Mouse (Mus musculus) myocyte (in vitro differentiated cells): ENCODE measurements around the gene Znhit3. TPM values are rescaled to one million over a fixed set of nuclear protein-coding genes. Genes with fewer than 3 reads are reported as not detected.

Experiments used
- H3K27me3 ChIP-seq: one replicate; pipeline ENCODE4 v1.6.1; 2011; ENCODE audit not compliant: control insufficient read depth, insufficient read depth, insufficient read length
- H3K36me3 ChIP-seq: one replicate; pipeline ENCODE4 v1.6.1; 2011; ENCODE audit not compliant: control insufficient read depth, insufficient read depth
- H3K4me2 ChIP-seq: one replicate; pipeline ENCODE4 v1.6.1; 2011; ENCODE audit warnings: low read depth, control low read depth
- H3K4me3 ChIP-seq: one replicate; pipeline ENCODE4 v1.5.1; 2011; ENCODE audit warnings: mild to moderate bottlenecking, control low read depth, moderate library complexity
- H3K79me2 ChIP-seq: one replicate; pipeline ENCODE4 v1.6.1; 2011; ENCODE audit not compliant: control insufficient read depth, insufficient read depth
- H3ac ChIP-seq: one replicate; pipeline ENCODE4 v1.6.1; 2011; ENCODE audit not compliant: control insufficient read depth, insufficient read length
- CEBPB ChIP-seq: IDR thresholded peaks from 2 replicates; pipeline ENCODE4 v1.6.1; 2011; ENCODE audit warnings: mild to moderate bottlenecking, moderate library complexity; ENCODE audit not compliant: poor library complexity, insufficient read depth, severe bottlenecking
- E2F4 ChIP-seq: IDR thresholded peaks from one replicate; pipeline ENCODE4 v1.6.1; 2011; ENCODE audit warnings: mild to moderate bottlenecking, control low read depth, moderate library complexity; ENCODE audit not compliant: insufficient read depth
- MAX ChIP-seq: IDR thresholded peaks from one replicate; pipeline ENCODE4 v1.6.1; 2011; ENCODE audit warnings: low read depth, mild to moderate bottlenecking, control low read depth
- MYOD1 ChIP-seq, 3 experiments: IDR thresholded peaks; one replicate each; pipeline ENCODE4 v1.6.1; 2011; ENCODE audit warnings: control low read depth in 2 of 3, low read depth in 2 of 3, mild to moderate bottlenecking in 2 of 3, moderate library complexity in 1 of 3; ENCODE audit not compliant: insufficient read length in 2 of 3, control insufficient read depth in 1 of 3
- MYOG ChIP-seq, 3 experiments: IDR thresholded peaks; one replicate each; pipeline ENCODE4 v1.6.1; 2011; ENCODE audit warnings: control low read depth in 2 of 3, low read depth in 2 of 3, mild to moderate bottlenecking in 2 of 3; ENCODE audit not compliant: insufficient read length in 2 of 3, control insufficient read depth in 1 of 3, insufficient read depth in 1 of 3
- POLR2A ChIP-seq: IDR thresholded peaks from one replicate; pipeline ENCODE4 v1.6.1; 2011; ENCODE audit warnings: low read depth, mild to moderate bottlenecking, control low read depth, moderate library complexity; ENCODE audit not compliant: insufficient read length
- POLR2AphosphoS2 ChIP-seq: IDR thresholded peaks from one replicate; pipeline ENCODE4 v1.6.1; 2011; ENCODE audit warnings: low read depth, control low read depth; ENCODE audit not compliant: insufficient read length
- REST ChIP-seq: IDR thresholded peaks from one replicate; pipeline ENCODE4 v1.6.1; 2011; ENCODE audit warnings: mild to moderate bottlenecking, control low read depth, moderate library complexity; ENCODE audit not compliant: insufficient read depth, insufficient read length
- SRF ChIP-seq: IDR thresholded peaks from one replicate; pipeline ENCODE4 v1.6.1; 2011; ENCODE audit warnings: low read depth; ENCODE audit not compliant: control insufficient read depth, insufficient read length
- TCF12 ChIP-seq: IDR thresholded peaks from one replicate; pipeline ENCODE4 v1.6.1; 2011; ENCODE audit warnings: mild to moderate bottlenecking, control low read depth; ENCODE audit not compliant: poor library complexity, insufficient read depth, severe bottlenecking
- TCF3 ChIP-seq: IDR thresholded peaks from one replicate; pipeline ENCODE4 v1.6.1; 2011; ENCODE audit warnings: low read depth, control low read depth; ENCODE audit not compliant: insufficient read length
- USF1 ChIP-seq: IDR thresholded peaks from one replicate; pipeline ENCODE4 v1.6.1; 2011; ENCODE audit warnings: low read depth, mild to moderate bottlenecking, control low read depth, moderate library complexity
- polyA plus RNA-seq: library from polyadenylated mRNA; unstranded; fragments of >200 nt; fragmentation: generic; extraction: Trizol; gene quantifications from one replicate; pipeline ENCODE4 v1.2.1, GENCODE M21; 2012; ENCODE audit warnings: missing spikeins

The Znhit3 gene
- polyA plus RNA-seq, 1 experiment, result 18.5 TPM

DNA sequence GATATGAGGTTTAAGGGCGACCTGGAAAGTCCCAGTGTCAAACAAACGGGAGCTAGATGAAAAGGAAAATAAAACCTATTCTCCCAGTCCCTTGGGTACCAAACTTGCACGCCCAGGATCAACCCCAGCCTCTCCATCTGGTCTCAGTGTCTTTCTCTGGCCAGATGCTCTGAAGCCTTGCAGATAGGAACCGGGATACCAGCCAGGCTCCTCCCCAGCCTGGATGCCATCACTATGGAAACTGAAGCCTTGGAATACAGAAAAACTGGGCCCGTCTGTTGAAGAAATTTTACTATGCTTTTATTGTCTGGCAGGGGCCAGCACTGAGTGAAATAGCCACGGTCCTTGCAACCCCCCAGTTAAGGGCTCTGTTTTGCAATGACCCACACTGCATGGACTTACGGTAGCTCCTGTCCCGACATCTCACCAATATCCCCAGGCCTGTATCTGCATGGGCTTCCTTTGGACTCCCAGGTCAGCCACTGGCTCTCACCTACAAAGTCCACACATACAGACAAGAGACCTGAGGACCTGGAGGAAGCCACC, 23.4 kb upstream of the Znhit3 start:
- Histone ChIP-seq H3K27me3 (peaks cover 39% of the 10 kb centered on the region), H3K4me3 (no peak overlapping the region), H3ac (no peak overlapping the region), H3K36me3 (no peaks in the 10 kb centered on the region), H3K4me2 (no peak overlapping the region), H3K79me2 (no peaks in the 10 kb centered on the region)
- TF ChIP-seq CEBPB (no peak), SRF (no peak), E2F4 (no peak), POLR2AphosphoS2 (no peak), MYOD1 (IDR thresholded peaks at IDR 0.05; ENCODE audit: control insufficient read depth in 1 of 3, insufficient read length in 2 of 3, low read depth in 2 of 3) (no peak), REST (no peak), MYOG (IDR thresholded peaks at IDR 0.05; ENCODE audit: control insufficient read depth in 1 of 3, insufficient read depth in 1 of 3, insufficient read length in 2 of 3, low read depth in 2 of 3) (no peak), TCF3 (no peak), TCF12 (no peak), USF1 (no peak), POLR2A (no peak), MAX (no peak)

- Histone ChIP-seq H3K4me2 (no peak overlapping the region), H3K36me3 (no peaks in the 10 kb centered on the region), H3ac (no peak overlapping the region), H3K4me3 (no peak overlapping the region), H3K27me3 (peaks cover 20% of the 10 kb centered on the region), H3K79me2 (no peaks in the 10 kb centered on the region)
- TF ChIP-seq MAX (no peak), MYOD1 (IDR thresholded peaks at IDR 0.05; ENCODE audit: control insufficient read depth in 1 of 3, insufficient read length in 2 of 3, low read depth in 2 of 3) (no peak), TCF3 (no peak), POLR2AphosphoS2 (no peak)
These were observed 16.1 kb upstream of the Znhit3 start for GRCm38 (mm10) chr11:84932261-84932660.

DNA sequence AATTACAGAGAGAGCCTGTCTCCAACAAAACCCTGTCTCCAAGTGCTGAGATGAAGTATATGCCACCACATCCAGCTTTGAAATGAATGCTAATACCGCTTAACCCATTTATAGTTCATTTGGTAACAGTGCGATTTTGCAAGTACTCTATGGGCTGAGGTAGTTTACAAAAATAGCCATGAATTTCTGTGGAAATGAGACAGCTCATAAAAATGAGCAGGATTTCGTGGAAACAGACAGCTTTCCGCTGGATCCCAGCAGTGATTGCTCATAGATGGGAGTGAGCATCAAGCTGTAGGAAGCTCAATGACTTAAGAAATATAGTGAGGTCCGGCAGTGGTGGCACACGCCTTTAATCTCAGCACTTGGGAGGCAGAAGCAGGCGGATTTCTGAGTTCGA, 4.8 kb upstream of the Znhit3 start:
- no peaks in the 10 kb centered on the region for H3K79me2 ChIP-seq
- H3ac ChIP-seq, result no peak overlapping the region
- H3K36me3 ChIP-seq, result no peaks in the 10 kb centered on the region
- TF ChIP-seq SRF (no peak), USF1 (no peak), MYOG (IDR thresholded peaks at IDR 0.05; ENCODE audit: control insufficient read depth in 1 of 3, insufficient read depth in 1 of 3, insufficient read length in 2 of 3, low read depth in 2 of 3) (no peak), CEBPB (no peak), TCF12 (no peak), MYOD1 (IDR thresholded peaks at IDR 0.05; ENCODE audit: control insufficient read depth in 1 of 3, insufficient read length in 2 of 3, low read depth in 2 of 3) (no peak), E2F4 (no peak)
- H3K27me3 ChIP-seq, result peaks cover 12% of the 10 kb centered on the region
- H3K4me2 ChIP-seq, result no peak overlapping the region
- H3K4me3 ChIP-seq, result no peak overlapping the region

DNA sequence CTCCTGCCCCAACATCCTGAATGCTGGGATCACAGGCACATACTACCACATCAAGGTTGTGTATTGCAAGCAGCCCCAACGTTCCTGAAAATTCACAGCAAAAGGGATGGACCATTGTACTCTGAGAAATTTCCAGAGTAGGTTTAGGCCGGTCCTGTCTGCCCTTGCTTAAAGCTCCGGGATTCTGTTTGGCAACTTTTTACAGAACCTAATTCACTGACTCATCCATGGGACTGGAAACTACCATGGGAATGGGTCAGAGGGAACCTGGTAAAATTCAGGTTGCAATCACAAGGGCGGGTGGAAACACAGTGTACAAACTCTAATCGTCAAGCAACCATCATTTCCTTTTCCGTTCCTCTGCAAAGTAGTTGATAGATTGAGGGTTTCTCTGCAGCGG, 3.8 kb upstream of the Znhit3 start:
- Histone ChIP-seq H3K4me3 (no peak overlapping the region), H3K27me3 (peaks cover 12% of the 10 kb centered on the region), H3K79me2 (peaks cover 8% of the 10 kb centered on the region), H3K4me2 (no peak overlapping the region), H3K36me3 (no peaks in the 10 kb centered on the region), H3ac (no peak overlapping the region)
- TF ChIP-seq SRF (no peak), MYOD1 (IDR thresholded peaks at IDR 0.05; ENCODE audit: control insufficient read depth in 1 of 3, insufficient read length in 2 of 3, low read depth in 2 of 3) (no peak)

- Histone ChIP-seq H3K4me2 (no peak overlapping the region), H3K36me3 (no peaks in the 10 kb centered on the region), H3ac (no peak overlapping the region), H3K4me3 (no peak overlapping the region), H3K27me3 (peaks cover 12% of the 10 kb centered on the region), H3K79me2 (peaks cover 8% of the 10 kb centered on the region)
- TF ChIP-seq USF1 (no peak), E2F4 (no peak), POLR2A (no peak), REST (no peak), MYOG (IDR thresholded peaks at IDR 0.05; ENCODE audit: control insufficient read depth in 1 of 3, insufficient read depth in 1 of 3, insufficient read length in 2 of 3, low read depth in 2 of 3) (no peak), TCF3 (no peak), MAX (no peak), MYOD1 (IDR thresholded peaks at IDR 0.05; ENCODE audit: control insufficient read depth in 1 of 3, insufficient read length in 2 of 3, low read depth in 2 of 3) (no peak), TCF12 (no peak), POLR2AphosphoS2 (no peak), SRF (no peak), CEBPB (no peak)
These were observed 3.1 kb upstream of the Znhit3 start for GRCm38 (mm10) chr11:84919276-84919675.
